Mouse (Mus musculus) E14TG2a.4 (cell line): ENCODE measurements around the gene Tnfrsf1a.
"Not testable (repeated sequence)": the region's sequence is repeated elsewhere in the genome, so short reads cannot be mapped to it uniquely, and the experiment has no call there.

Experiments used
- H3K27me3 ChIP-seq: 2 replicates; pipeline ENCODE4 v1.6.1; 2014; ENCODE audit warnings: low read length, control low read depth; ENCODE audit not compliant: insufficient read depth
- H3K36me3 ChIP-seq: 2 replicates; pipeline ENCODE4 v1.6.1; 2014; ENCODE audit warnings: low read length, control low read depth; ENCODE audit not compliant: insufficient read depth
- H3K4me1 ChIP-seq: replicated peaks from 2 replicates; pipeline ENCODE4 v1.6.1; 2014; ENCODE audit warnings: low read depth, low read length, control low read depth
- H3K4me3 ChIP-seq: replicated peaks from 2 replicates; pipeline ENCODE4 v1.5.1; 2014; ENCODE audit warnings: mild to moderate bottlenecking, low read length
- H3K9me3 ChIP-seq: 2 replicates; pipeline ENCODE4 v1.6.1; 2014; ENCODE audit warnings: low read length, control low read depth
- CTCF ChIP-seq: conservative IDR thresholded peaks from 2 replicates; pipeline ENCODE4 v1.5.1; 2014; ENCODE audit warnings: low read length
- NANOG ChIP-seq: IDR thresholded peaks from 2 replicates; pipeline ENCODE4 v1.6.1; 2014; ENCODE audit warnings: borderline replicate concordance, low read length, mixed read lengths
- POU5F1 ChIP-seq: IDR thresholded peaks from 2 replicates; pipeline ENCODE4 v1.6.1; 2014; ENCODE audit warnings: low read length, borderline replicate concordance

The Tnfrsf1a gene

DNA sequence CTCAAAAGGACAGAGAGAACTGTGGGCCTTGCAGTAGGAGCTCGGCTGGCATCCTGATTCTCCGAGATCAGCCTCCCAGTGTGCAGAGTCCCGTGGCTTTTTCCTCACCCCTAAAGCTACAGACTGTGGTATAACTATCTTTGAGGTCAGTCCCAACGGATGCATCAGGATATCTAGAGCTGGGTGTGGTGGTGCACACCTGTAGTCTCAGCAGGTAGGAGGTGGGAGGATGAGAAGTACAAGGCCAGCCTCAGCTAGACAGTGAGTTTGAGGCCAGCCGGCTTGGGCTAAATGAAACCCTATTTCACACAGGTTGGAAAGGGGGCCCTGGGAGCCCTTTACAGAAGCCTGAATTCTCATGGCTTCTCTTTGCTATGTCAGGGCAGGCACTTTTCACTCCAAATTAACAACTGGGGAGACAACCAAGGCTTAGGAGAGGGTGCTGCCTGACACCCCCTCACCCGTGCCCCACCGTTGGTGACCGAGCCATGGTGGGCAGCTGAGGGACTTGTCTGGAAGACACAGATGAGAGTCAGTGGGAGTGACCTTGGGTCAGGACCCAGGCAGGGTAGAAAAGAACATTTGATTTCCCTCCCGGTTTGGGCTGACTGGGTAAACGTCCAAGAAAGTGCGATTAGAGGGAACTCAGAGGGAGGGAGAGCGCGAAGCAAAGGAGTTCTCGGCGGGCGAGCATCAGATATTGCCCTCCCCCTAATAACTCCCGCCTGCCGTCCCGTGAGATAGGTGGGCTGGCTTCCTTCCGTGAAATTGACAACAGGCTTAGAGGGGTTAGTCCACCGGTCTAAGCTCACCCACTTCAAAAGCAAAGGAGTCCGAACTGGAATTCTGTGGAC is at the start of gene Tnfrsf1a:
Gene Tnfrsf1a (plus strand): TSS at position 642 of the 854 bp plus-strand sequence.
- Histone ChIP-seq H3K36me3 (no peaks in the 10 kb centered on the region), H3K9me3 (peaks cover 16% of the 10 kb centered on the region), H3K27me3 (peaks cover 62% of the 10 kb centered on the region), H3K4me1 (peaks cover 67% of the 10 kb centered on the region), H3K4me3 (peak within 1 kb of the TSS; percentile 70)
- TF ChIP-seq POU5F1 (no peak), NANOG (no peak), CTCF (no peak)

DNA sequence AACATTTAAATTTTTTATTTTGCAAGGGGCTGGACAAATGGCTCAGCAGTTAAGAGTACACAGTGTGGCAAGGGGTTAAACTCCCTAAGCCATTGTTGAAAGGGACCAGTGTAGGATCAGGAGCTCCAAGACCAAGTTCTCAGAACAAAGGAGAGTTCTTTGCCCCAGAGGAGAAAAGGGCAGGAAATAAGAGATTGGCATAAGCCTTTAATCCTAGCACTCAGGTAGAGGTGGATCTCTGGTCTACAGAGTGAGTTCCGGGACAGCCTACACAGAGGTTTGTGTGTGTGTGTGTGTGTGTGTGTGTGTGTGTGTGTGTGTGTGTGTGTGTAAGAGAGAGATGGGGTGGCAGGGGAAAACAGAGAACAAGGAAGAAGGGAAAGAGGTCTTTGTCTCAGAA is 48.2 kb upstream of the Tnfrsf1a start:
- Histone ChIP-seq H3K36me3 (no peaks in the 10 kb centered on the region), H3K4me3 (no peak overlapping the region), H3K4me1 (peaks cover 6% of the 10 kb centered on the region), H3K9me3 (peaks cover 13% of the 10 kb centered on the region; the same call in 1 of the 2 replicates), H3K27me3 (peaks cover 8% of the 10 kb centered on the region)
- TF ChIP-seq POU5F1 (no peak), NANOG (no peak), CTCF (no peak)

DNA sequence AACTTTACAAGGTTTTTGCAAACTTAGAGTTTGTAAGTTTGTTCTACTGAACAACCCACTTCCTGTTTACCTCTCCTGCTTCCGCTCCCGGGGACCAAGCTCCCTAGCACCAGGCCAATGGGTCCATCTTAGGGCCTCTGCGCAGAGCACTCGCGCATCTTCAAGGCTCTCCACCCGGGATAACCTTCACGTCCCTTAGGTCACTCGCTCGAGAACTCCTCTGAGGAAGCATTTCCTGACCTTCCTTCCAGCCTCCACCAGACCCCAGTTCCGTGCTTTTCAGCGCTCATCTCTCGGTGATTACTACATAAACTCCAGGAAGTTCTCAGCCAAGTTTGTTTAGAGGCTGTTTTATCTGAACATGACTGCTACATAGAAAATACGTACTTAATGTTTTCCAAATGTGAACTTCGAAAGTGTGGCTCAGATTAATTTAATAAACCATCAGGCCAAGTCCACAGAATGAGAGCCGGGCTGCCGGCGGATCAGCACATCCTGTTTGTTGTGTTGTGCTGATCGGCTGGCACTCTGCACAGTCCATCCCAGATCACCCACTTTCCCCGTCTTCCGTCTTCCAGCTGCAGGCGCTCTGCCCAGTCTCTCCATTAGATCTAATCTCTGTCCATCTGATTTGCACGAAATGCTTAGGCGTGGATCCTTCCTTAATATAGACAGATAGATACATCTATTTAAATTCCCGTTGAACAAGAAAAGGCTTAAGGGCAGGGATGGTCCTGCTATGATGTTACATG is 46.8 kb upstream of the Tnfrsf1a start:
- TF ChIP-seq POU5F1 (no peak), CTCF (no peak), NANOG (no peak)
- Histone ChIP-seq H3K27me3 (peaks cover 9% of the 10 kb centered on the region), H3K4me3 (no peak overlapping the region), H3K4me1 (peaks cover 6% of the 10 kb centered on the region), H3K9me3 (peaks cover 13% of the 10 kb centered on the region; the same call in 1 of the 2 replicates), H3K36me3 (no peaks in the 10 kb centered on the region)

DNA sequence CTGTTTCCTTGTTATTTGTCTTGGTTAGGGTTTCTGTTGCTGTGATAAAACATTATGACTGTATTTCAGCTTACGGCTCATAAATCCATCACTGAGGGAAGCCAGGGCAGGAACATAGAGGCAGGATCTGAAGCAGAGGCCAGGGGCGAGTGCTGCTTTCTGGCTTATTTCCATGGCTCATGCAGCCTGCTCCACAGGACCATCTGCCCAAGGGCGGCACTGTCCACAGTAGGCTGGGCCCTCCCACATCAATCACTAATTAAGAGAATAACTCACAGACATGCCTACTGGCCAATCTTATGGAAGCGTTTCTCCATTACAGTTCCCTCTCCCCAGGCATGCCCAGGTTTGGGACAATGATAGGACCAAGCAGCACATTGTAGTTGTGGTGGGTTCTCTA is 45.9 kb upstream of the Tnfrsf1a start:
- Histone ChIP-seq H3K36me3 (no peaks in the 10 kb centered on the region), H3K4me1 (peaks cover 6% of the 10 kb centered on the region), H3K4me3 (no peak overlapping the region), H3K27me3 (peaks cover 14% of the 10 kb centered on the region), H3K9me3 (peaks cover 13% of the 10 kb centered on the region; the same call in 1 of the 2 replicates)
- TF ChIP-seq CTCF (no peak), NANOG (no peak), POU5F1 (no peak)

DNA sequence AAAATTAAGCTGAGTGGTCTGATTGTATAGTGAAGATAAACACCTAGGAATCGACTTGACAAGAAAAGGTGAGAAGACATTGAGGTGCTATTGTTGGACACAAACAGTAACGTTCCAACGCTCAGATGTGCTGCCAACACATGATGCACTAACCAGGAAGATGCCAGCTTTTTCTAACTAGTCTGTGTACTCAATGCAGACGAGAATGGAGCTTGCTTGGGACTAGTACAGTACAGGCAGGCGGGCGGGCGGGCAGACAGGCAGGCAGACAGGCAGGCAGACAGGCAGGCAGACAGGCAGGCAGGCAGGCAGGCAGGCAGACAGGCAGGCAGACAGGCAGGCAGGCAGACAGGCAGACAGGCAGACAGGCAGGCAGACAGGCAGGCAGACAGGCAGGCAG is 44.8 kb upstream of the Tnfrsf1a start:
- H3K4me3 ChIP-seq, H3K9me3 ChIP-seq, H3K36me3 ChIP-seq: not testable (repeated sequence)
- Histone ChIP-seq H3K4me1 (peaks cover 14% of the 10 kb centered on the region), H3K27me3 (peaks cover 17% of the 10 kb centered on the region)

DNA sequence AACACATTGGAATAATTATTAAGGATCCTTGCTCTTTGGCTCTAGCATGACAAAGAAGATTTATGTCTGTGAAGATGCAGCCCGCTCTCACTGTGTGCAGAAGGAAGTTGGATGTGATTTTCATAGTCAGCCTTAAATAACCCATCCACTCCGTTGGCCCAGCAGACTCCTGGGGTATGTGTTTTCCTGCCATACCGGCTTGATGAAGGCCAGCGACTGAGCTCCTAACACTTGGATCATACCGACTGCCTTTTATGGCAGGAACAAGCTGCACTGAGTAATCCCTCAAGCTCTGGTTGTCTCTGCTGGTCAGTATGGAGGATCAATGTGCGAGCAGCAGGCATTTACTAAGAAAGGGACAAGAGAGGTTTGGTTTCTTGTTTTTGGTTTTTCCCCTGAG is 43.7 kb upstream of the Tnfrsf1a start:
- peaks cover 16% of the 10 kb centered on the region for H3K4me1 ChIP-seq
- TF ChIP-seq CTCF (no peak), NANOG (no peak), POU5F1 (no peak)
- peaks cover 17% of the 10 kb centered on the region for H3K27me3 ChIP-seq
- H3K4me3 ChIP-seq, result no peak overlapping the region
- H3K9me3 ChIP-seq, result peaks cover 7% of the 10 kb centered on the region; the same call in 1 of the 2 replicates
- H3K36me3 ChIP-seq, result no peaks in the 10 kb centered on the region

DNA sequence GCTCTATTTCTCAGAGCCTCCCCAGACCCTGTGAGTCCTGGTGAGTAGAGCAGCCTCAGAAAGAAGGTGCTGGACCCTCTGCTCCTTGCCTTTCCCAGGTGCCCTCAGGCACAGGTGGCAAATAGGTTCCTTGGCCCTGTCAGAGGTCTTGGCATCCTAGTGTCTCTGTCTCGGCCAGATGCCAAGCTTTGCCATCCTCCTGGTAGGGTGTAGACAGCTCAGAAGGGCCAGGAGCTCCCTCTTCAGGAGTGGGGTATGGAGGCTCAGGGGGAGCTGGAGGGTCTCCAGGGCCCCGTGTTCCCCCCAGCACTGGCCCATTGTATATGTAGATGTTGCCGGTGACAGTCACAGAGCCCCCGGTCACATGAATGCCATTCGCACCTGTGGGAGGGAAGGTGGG is 42.1 kb upstream of the Tnfrsf1a start:
- no peak overlapping the region for H3K4me3 ChIP-seq
- H3K9me3 ChIP-seq, result peaks cover 7% of the 10 kb centered on the region; the same call in 1 of the 2 replicates
- TF ChIP-seq CTCF, result no peak
- no peak for TF ChIP-seq NANOG
- TF ChIP-seq POU5F1, result no peak
- peaks cover 25% of the 10 kb centered on the region for H3K27me3 ChIP-seq
- H3K36me3 ChIP-seq, result no peaks in the 10 kb centered on the region
- peaks cover 12% of the 10 kb centered on the region for H3K4me1 ChIP-seq

DNA sequence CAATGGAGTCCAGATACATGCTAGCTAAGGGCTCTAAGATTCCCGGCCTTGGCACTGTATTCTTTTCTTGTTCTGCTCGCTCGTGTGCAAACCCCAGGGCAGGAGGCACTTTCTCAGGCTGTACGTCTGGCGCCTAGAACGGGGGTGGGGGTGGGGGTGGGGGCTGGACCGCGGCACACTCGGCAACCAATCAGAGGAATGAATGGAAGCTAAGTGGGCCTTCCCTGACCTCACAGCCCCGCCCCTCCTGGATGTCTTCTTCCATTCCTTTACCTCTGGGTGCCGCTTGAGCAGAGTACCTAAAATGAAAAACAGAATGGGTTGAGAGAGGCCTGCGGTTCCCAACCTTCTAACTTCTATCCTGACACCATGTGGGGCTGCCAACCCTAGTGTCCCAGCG is 40.2 kb upstream of the Tnfrsf1a start:
- TF ChIP-seq CTCF (no peak), NANOG (no peak)
- peaks cover 7% of the 10 kb centered on the region; the same call in 1 of the 2 replicates for H3K9me3 ChIP-seq
- H3K4me1 ChIP-seq, result peaks cover 21% of the 10 kb centered on the region
- no peaks in the 10 kb centered on the region for H3K36me3 ChIP-seq
- peak overlapping the region; percentile 49; the same call in 1 of the 2 replicates for H3K4me3 ChIP-seq
- H3K27me3 ChIP-seq, result peaks cover 43% of the 10 kb centered on the region

DNA sequence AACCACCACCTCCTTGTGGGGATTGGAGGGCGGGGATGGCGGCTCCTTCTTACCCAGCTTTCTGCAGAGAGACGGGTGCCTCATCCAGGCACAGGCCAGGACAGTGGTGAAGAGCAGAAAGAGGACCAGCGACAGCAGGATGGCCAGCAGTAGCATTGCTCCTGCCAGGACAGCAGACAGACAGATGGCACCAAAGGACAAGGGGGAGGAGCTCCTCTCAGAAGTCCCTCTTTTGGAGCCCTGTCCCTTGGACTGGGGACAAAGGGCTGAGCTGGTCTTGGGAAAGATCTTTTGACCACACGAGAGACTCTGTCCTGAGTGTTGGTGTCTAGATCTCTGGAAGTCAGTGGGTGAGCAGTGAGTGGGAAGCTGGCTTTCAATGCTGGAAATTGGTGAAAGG is 39.8 kb upstream of the Tnfrsf1a start:
- no peaks in the 10 kb centered on the region for H3K36me3 ChIP-seq
- H3K4me1 ChIP-seq, result peaks cover 26% of the 10 kb centered on the region
- peak overlapping the region; percentile 48; the same call in 1 of the 2 replicates for H3K4me3 ChIP-seq
- TF ChIP-seq POU5F1 (no peak), CTCF (no peak), NANOG (no peak)
- peaks cover 7% of the 10 kb centered on the region; the same call in 1 of the 2 replicates for H3K9me3 ChIP-seq
- peaks cover 48% of the 10 kb centered on the region for H3K27me3 ChIP-seq
